Mouse (Mus musculus) MEL (cell line): Measurements from ENCODE around the gene Fyn. TPM values are rescaled to one million over a fixed set of nuclear protein-coding genes. Genes with fewer than 3 reads are reported as not detected.

Experiments
- DNase-seq: peaks from one replicate; pipeline ENCODE4 v3.0.0; 2011; ENCODE audit warnings: low read depth, low spot score
- H3K27ac ChIP-seq: 2 replicates; pipeline ENCODE4 v1.5.1; 2012; ENCODE audit warnings: low read depth, mild to moderate bottlenecking, control low read depth, low read length, moderate library complexity; ENCODE audit not compliant: control insufficient read depth
- H3K27me3 ChIP-seq, 2 experiments: fragments of 150-350 bp in 1 of 2; sonication (generic) in 1 of 2; 2 replicates each; pipeline ENCODE4 v1.6.1; 2012; ENCODE audit warnings: low read length in 2 of 2, mild to moderate bottlenecking in 2 of 2, improper control_type of control experiment in 1 of 2, moderate library complexity in 1 of 2; ENCODE audit not compliant: insufficient read depth in 2 of 2, control insufficient read depth in 1 of 2
- H3K36me3 ChIP-seq, 2 experiments: 2 replicates each; pipeline ENCODE4 v1.6.1; 2012 to 2014; ENCODE audit warnings: low read length in 2 of 2, improper control_type of control experiment in 1 of 2, inconsistent platforms in 1 of 2, mild to moderate bottlenecking in 1 of 2; ENCODE audit not compliant: insufficient read depth in 2 of 2, control insufficient read depth in 1 of 2
- H3K4me1 ChIP-seq, 2 experiments: fragments of 150-350 bp in 1 of 2; sonication (generic) in 1 of 2; 2 replicates each; pipeline ENCODE4 v1.6.1; 2012; ENCODE audit warnings: low read length in 2 of 2, improper control_type of control experiment in 1 of 2, mild to moderate bottlenecking in 1 of 2; ENCODE audit not compliant: insufficient read depth in 2 of 2, control insufficient read depth in 1 of 2
- H3K4me3 ChIP-seq, 2 experiments: fragments of 150-350 bp in 1 of 2; sonication (generic) in 1 of 2; 2 replicates each; pipeline ENCODE4 v1.5.1; 2012; ENCODE audit warnings: low read depth in 2 of 2, low read length in 2 of 2, mild to moderate bottlenecking in 2 of 2, moderate library complexity in 2 of 2, control low read depth in 1 of 2, improper control_type of control experiment in 1 of 2; ENCODE audit not compliant: control insufficient read depth in 1 of 2, insufficient read depth in 1 of 2
- H3K79me2 ChIP-seq: 2 replicates; pipeline ENCODE4 v1.6.1; 2012; ENCODE audit warnings: mild to moderate bottlenecking, low read length, moderate library complexity; ENCODE audit not compliant: control insufficient read depth, poor library complexity, insufficient read depth
- H3K9ac ChIP-seq: 2 replicates; pipeline ENCODE4 v1.6.1; 2012; ENCODE audit warnings: low read depth, mild to moderate bottlenecking, control low read depth, low read length, moderate library complexity; ENCODE audit not compliant: control insufficient read depth, poor library complexity, severe bottlenecking
- H3K9me3 ChIP-seq: fragments of 150-350 bp; sonication (generic); replicated peaks from 2 replicates; pipeline ENCODE4 v1.6.1; 2012; ENCODE audit warnings: mild to moderate bottlenecking, low read length, improper control_type of control experiment, moderate library complexity; ENCODE audit not compliant: insufficient read depth
- BHLHE40 ChIP-seq: IDR thresholded peaks from 2 replicates; pipeline ENCODE4 v1.6.1; 2012; ENCODE audit warnings: low read depth, mild to moderate bottlenecking, inconsistent platforms, low read length, improper control_type of control experiment, borderline replicate concordance
- CHD1 ChIP-seq: IDR thresholded peaks from 2 replicates; pipeline ENCODE4 v1.6.1; 2012; ENCODE audit warnings: low read depth, mild to moderate bottlenecking, inconsistent platforms, low read length, improper control_type of control experiment
- CHD2 ChIP-seq: IDR thresholded peaks from 2 replicates; pipeline ENCODE4 v1.6.1; 2011; ENCODE audit warnings: low read length, improper control_type of control experiment
- CTCF ChIP-seq, 3 experiments: IDR thresholded peaks in 2 of 3; conservative IDR thresholded peaks in 1 of 3; 2 replicates each; pipeline ENCODE4 v1.5.1; 2011 to 2012; ENCODE audit warnings: low read length in 3 of 3, low read depth in 2 of 3, mild to moderate bottlenecking in 2 of 3, improper control_type of control experiment in 1 of 3, inconsistent platforms in 1 of 3, mixed read lengths in 1 of 3, moderate library complexity in 1 of 3; ENCODE audit not compliant: control insufficient read depth in 1 of 3, insufficient read depth in 1 of 3, poor library complexity in 1 of 3, severe bottlenecking in 1 of 3
- E2F4 ChIP-seq: IDR thresholded peaks from 2 replicates; pipeline ENCODE4 v1.6.1; 2011; ENCODE audit warnings: low read depth, low read length, improper control_type of control experiment, borderline replicate concordance
- GABPA ChIP-seq: IDR thresholded peaks from 2 replicates; pipeline ENCODE4 v1.6.1; 2012; ENCODE audit warnings: low read depth, mild to moderate bottlenecking, inconsistent platforms, low read length, improper control_type of control experiment, moderate library complexity
- HCFC1 ChIP-seq: IDR thresholded peaks from 2 replicates; pipeline ENCODE4 v1.6.1; 2012; ENCODE audit warnings: low read depth, mild to moderate bottlenecking, inconsistent platforms, low read length, improper control_type of control experiment, moderate library complexity
- JUND ChIP-seq: IDR thresholded peaks from 2 replicates; pipeline ENCODE4 v1.6.1; 2011; ENCODE audit warnings: low read depth, mild to moderate bottlenecking, improper control_type of control experiment, low read length
- KAT2A ChIP-seq: conservative IDR thresholded peaks from 2 replicates; pipeline ENCODE4 v1.6.1; 2012; ENCODE audit warnings: low read depth, low read length, improper control_type of control experiment, inconsistent platforms
- MAX ChIP-seq: IDR thresholded peaks from 2 replicates; pipeline ENCODE4 v1.6.1; 2011; ENCODE audit warnings: low read length, improper control_type of control experiment
- MEF2A ChIP-seq: IDR thresholded peaks from 2 replicates; pipeline ENCODE4 v1.6.1; 2014; ENCODE audit warnings: low read depth, mild to moderate bottlenecking, inconsistent platforms, low read length, improper control_type of control experiment; ENCODE audit not compliant: poor library complexity, insufficient replicate concordance, severe bottlenecking; ENCODE audit errors: extremely low read depth
- MXI1 ChIP-seq: IDR thresholded peaks from 2 replicates; pipeline ENCODE4 v1.6.1; 2011; ENCODE audit warnings: mild to moderate bottlenecking, low read depth, low read length, improper control_type of control experiment
- POLR2A ChIP-seq, 2 experiments: IDR thresholded peaks; 2 replicates each; pipeline ENCODE4 v1.6.1; 2011 to 2012; ENCODE audit warnings: low read length in 2 of 2, mild to moderate bottlenecking in 2 of 2, control low read depth in 1 of 2, improper control_type of control experiment in 1 of 2, low read depth in 1 of 2, moderate library complexity in 1 of 2; ENCODE audit not compliant: control insufficient read depth in 1 of 2, insufficient read depth in 1 of 2, poor library complexity in 1 of 2
- POLR2AphosphoS5 ChIP-seq: IDR thresholded peaks from 2 replicates; pipeline ENCODE4 v1.6.1; 2012; ENCODE audit warnings: low read depth, borderline replicate concordance, mild to moderate bottlenecking, inconsistent platforms, low read length, moderate library complexity, mixed read lengths
- RAD21 ChIP-seq: IDR thresholded peaks from 2 replicates; pipeline ENCODE4 v1.6.1; 2011; ENCODE audit warnings: mild to moderate bottlenecking, low read depth, low read length, improper control_type of control experiment
- RCOR1 ChIP-seq: IDR thresholded peaks from 2 replicates; pipeline ENCODE4 v1.6.1; 2012; ENCODE audit warnings: low read depth, mild to moderate bottlenecking, inconsistent platforms, low read length, improper control_type of control experiment
- SIN3A ChIP-seq: IDR thresholded peaks from 2 replicates; pipeline ENCODE4 v1.6.1; 2012; ENCODE audit warnings: low read length, improper control_type of control experiment, inconsistent platforms
- SMC3 ChIP-seq: IDR thresholded peaks from 2 replicates; pipeline ENCODE4 v1.6.1; 2011; ENCODE audit warnings: low read depth, low read length, improper control_type of control experiment
- TCF12 ChIP-seq: IDR thresholded peaks from 2 replicates; pipeline ENCODE4 v1.6.1; 2014; ENCODE audit warnings: low read depth, mild to moderate bottlenecking, inconsistent platforms, low read length, improper control_type of control experiment, moderate library complexity
- UBTF ChIP-seq: IDR thresholded peaks from 2 replicates; pipeline ENCODE4 v1.6.1; 2012; ENCODE audit warnings: low read depth, mild to moderate bottlenecking, inconsistent platforms, low read length, improper control_type of control experiment, moderate library complexity, borderline replicate concordance; ENCODE audit not compliant: insufficient read depth
- USF2 ChIP-seq, 2 experiments: IDR thresholded peaks; 2 replicates each; pipeline ENCODE4 v1.6.1; 2011 to 2012; ENCODE audit warnings: improper control_type of control experiment in 2 of 2, low read length in 2 of 2, borderline replicate concordance in 1 of 2, inconsistent platforms in 1 of 2, low read depth in 1 of 2, mild to moderate bottlenecking in 1 of 2; ENCODE audit not compliant: insufficient read depth in 1 of 2
- ZC3H11A ChIP-seq: IDR thresholded peaks from 2 replicates; pipeline ENCODE4 v1.6.1; 2012; ENCODE audit warnings: low read depth, mild to moderate bottlenecking, inconsistent platforms, low read length, improper control_type of control experiment
- ZMIZ1 ChIP-seq: IDR thresholded peaks from 2 replicates; pipeline ENCODE4 v1.6.1; 2012; ENCODE audit warnings: low read depth, mild to moderate bottlenecking, inconsistent platforms, low read length, improper control_type of control experiment, moderate library complexity
- ZNF384 ChIP-seq: IDR thresholded peaks from 2 replicates; pipeline ENCODE4 v1.6.1; 2012; ENCODE audit warnings: low read depth, mild to moderate bottlenecking, inconsistent platforms, low read length, improper control_type of control experiment
- polyA plus RNA-seq, 2 experiments: library from polyadenylated mRNA; stranded (reverse) in 1 of 2; unstranded in 1 of 2; fragments of >175 nt in 1 of 2; fragments of >200 nt in 1 of 2; gene quantifications; 2 replicates each; pipeline versions ENCODE4 v1.2.1 to v1.2.4; 2012; ENCODE audit warnings: low replicate concordance in 2 of 2, low read depth in 1 of 2; ENCODE audit not compliant: insufficient read length in 2 of 2, insufficient read depth in 1 of 2, missing spikeins in 1 of 2
- total RNA-seq: library from RNA; depleted of rRNA; stranded (reverse); fragments of 300-350 nt; gene quantifications from 2 replicates; pipeline ENCODE4 v1.2.3, GENCODE M21; 2012

The Fyn gene
- total and polyA plus RNA-seq, 3 experiments, result 0.03 TPM; not detected in 2

GRCm38 (mm10) chr10:39386203-39386602 lies 17.5 kb downstream of the Fyn start:
- DNase-seq, result no peak
- Histone ChIP-seq H3K27ac (no peak overlapping the region), H3K4me1 (no peaks in the 10 kb centered on the region), H3K9ac (no peak overlapping the region), H3K27me3 (no peaks in the 10 kb centered on the region), H3K4me3 (no peak overlapping the region), H3K9me3 (no peaks in the 10 kb centered on the region), H3K36me3 (no peaks in the 10 kb centered on the region), H3K79me2 (no peaks in the 10 kb centered on the region)
- TF ChIP-seq ZC3H11A (no peak), MXI1 (no peak), RCOR1 (no peak), ZNF384 (no peak), POLR2A (IDR thresholded peaks at IDR 0.05; ENCODE audit: control insufficient read depth in 1 of 2, insufficient read depth in 1 of 2, low read depth in 1 of 2, low read length in 2 of 2, poor library complexity in 1 of 2) (no peak), KAT2A (no peak), USF2 (IDR thresholded peaks at IDR 0.05; ENCODE audit: borderline replicate concordance in 1 of 2, insufficient read depth in 1 of 2, low read depth in 1 of 2, low read length in 2 of 2) (no peak), JUND (no peak), SMC3 (no peak), CTCF (IDR thresholded peaks at IDR 0.05 in 2 of 3, conservative IDR thresholded peaks at IDR 0.05 in 1 of 3; ENCODE audit: control insufficient read depth in 1 of 3, insufficient read depth in 1 of 3, low read depth in 2 of 3, low read length in 3 of 3, poor library complexity in 1 of 3, severe bottlenecking in 1 of 3) (no peak)

- no peaks in the 10 kb centered on the region for H3K27me3 ChIP-seq
- H3K79me2 ChIP-seq, result no peaks in the 10 kb centered on the region
- no peaks in the 10 kb centered on the region for H3K4me1 ChIP-seq
- no peaks in the 10 kb centered on the region for H3K36me3 ChIP-seq
- H3K9ac ChIP-seq, result no peak overlapping the region
- TF ChIP-seq MEF2A (no peak), RAD21 (no peak), ZC3H11A (no peak), SIN3A (no peak), CTCF (IDR thresholded peaks at IDR 0.05 in 2 of 3, conservative IDR thresholded peaks at IDR 0.05 in 1 of 3; ENCODE audit: control insufficient read depth in 1 of 3, insufficient read depth in 1 of 3, low read depth in 2 of 3, low read length in 3 of 3, poor library complexity in 1 of 3, severe bottlenecking in 1 of 3) (no peak), TCF12 (no peak), MAX (no peak), POLR2AphosphoS5 (no peak), UBTF (no peak), SMC3 (no peak), BHLHE40 (no peak), ZMIZ1 (no peak), CHD2 (no peak), CHD1 (no peak), HCFC1 (no peak), E2F4 (no peak), GABPA (no peak), POLR2A (IDR thresholded peaks at IDR 0.05; ENCODE audit: control insufficient read depth in 1 of 2, insufficient read depth in 1 of 2, low read depth in 1 of 2, low read length in 2 of 2, poor library complexity in 1 of 2) (no peak), USF2 (IDR thresholded peaks at IDR 0.05; ENCODE audit: borderline replicate concordance in 1 of 2, insufficient read depth in 1 of 2, low read depth in 1 of 2, low read length in 2 of 2) (no peak)
- no peak overlapping the region for H3K4me3 ChIP-seq
- DNase-seq, result no peak
- no peaks in the 10 kb centered on the region for H3K9me3 ChIP-seq
- no peak overlapping the region for H3K27ac ChIP-seq
Observed at GRCm38 (mm10) chr10:39387024-39387423, 18.4 kb downstream of the Fyn start.
